Mouse (Mus musculus) heart, postnatal 4 days (tissue): ENCODE data around the gene Slc25a19. TPM values are rescaled to one million over a fixed set of nuclear protein-coding genes. Genes with fewer than 3 reads are reported as not detected.

ENCODE experiments used
- DNase-seq: peaks from one replicate; pipeline ENCODE4 v3.0.0; 2021
- total RNA-seq, 2 experiments: library from RNA; stranded (reverse); gene quantifications; 2 replicates each; pipeline ENCODE4 v1.2.3; 2021

Gene Slc25a19
- total RNA-seq, 2 experiments from 2014 or later, result 27.6 to 30.7 TPM

DNA sequence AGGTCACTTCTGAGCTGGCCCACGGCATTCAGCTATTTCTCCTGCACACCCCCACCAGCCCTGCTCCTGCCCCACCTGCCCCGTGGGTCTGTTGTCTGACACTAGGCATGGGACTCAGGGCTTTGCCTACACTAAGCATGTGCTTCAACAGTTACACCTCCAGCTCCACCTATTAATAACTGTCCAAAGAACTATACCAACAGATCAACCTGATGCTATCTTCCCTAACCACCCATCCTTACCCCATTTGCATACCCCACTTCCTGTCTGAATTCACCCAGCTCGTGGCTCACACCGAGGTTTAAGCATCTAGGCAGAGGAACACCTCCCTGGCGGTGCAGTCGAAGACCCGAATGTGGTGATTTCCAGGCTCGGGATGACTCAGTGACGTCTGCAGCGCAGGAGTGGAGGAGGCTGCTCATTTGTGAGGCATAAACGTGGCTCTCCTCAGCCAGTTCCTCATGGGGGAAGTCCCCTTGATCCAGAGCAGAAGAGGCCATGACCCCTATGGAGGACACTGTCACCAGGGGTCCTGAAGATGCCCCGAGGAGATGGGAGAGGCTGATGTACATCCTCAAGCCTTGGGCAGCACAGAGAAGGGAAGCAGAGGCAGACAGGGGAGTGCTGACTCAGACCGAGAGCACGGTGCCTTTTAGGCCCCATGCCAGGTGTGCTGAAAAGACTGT lies 13.0 kb upstream of the Slc25a19 start:
- no peak for DNase-seq

DNA sequence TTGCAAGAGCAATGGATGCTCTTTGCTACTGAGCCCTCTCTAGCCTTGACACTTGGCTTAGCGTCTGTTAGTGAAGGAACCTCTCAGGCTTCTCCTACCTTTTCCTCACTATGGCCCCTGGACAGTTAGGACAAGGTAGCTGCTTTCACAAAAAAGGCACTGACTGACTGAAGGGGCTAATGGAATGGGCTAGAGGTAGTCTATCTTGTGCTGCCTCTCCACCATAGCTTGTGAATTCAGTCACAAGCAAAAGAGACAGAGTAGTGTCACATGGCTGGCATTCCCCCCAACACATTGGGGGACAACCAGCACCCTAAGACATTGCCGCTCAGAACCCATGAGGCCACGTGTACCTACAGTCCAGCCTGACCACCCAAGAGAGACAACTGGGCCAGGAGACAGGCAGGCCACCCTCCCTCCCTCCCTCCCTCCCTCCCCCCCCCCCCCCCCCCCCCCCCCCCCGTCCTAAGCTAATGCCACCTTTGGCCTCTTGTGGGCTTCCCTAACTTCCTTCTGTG lies 12.3 kb upstream of the Slc25a19 start:
- DNase-seq, result no peak

DNA sequence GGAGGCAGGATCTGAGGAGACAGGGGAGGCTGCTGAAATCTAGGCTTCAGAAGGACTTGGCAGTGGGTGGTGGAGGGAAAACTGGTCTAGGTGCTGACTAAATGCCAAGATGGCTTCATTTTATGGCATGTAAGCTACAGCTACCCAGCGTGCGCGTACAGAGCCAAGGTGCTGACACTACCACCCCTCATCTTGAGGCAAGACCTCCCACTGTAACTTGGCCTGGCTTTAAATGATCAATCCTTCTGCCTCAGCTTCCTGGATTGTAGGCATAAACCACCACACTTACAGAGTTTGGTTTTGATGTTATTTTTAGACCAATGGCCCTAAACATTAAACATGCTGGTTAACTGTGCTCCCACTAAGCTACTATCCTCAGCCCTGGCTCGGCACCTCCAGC lies 11.4 kb upstream of the Slc25a19 start:
- DNase-seq, result no peak

DNA sequence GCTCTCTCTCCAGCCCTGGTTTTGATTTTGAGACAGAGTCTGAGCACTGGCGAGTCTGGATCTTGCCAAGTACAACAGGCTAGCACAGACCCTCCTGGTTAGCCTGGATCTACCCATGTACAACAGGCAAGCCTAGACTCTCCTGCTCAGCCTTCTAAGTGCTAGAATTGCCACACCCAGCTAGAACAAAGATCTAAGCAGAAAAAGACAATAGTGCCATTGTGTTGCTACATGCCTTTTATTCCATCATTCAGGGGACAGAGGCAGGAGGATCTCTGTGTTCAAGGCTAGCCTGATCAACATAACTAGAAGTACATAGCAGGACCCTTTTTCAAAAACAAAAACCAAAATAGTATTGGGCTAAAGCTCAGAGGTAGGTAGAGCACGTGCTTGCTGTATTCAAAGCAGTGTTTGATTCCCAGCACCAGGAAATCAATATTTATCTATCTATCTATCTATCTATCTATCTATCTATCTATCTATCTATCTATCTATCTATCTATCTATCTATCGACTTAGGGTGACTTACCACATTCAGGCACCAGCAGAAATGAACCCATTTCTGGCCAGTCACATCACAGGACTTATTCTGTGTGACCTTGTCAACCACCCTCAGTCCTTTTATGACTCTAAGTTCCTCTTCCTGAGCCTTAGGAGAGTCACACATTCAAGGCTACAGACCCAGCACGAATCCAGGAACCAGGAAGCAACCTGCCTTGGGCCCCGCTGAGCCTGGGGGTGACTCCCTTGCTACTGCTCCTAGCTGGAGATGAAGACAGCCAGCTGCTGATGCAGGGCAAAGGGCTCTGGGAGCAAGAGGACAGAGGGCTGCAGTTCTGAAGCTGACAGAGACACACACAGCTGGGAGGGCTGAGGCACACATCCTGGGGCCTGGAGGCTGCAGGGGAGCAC lies 10.7 kb upstream of the Slc25a19 start:
- DNase-seq, result no peak

DNA sequence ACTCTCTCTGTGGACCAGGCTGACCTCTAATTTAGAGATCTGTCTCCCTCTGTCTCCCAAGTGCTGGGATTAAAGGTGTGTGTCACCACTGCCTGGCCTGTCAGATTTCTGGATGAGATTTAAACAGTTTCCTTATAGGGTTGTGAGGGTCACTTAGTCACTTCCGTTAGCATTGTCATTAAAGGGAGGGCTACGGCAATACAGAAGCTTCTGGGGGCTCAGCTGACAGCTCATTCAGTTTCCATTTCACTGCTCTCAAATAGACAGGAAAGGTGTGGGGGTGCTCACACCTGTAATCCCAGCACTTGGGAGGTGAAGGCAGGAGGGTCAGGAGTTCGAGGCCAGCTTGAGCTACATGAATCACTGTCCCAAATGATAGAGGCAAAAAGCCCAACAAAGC lies 8.9 kb upstream of the Slc25a19 start:
- no peak for DNase-seq

DNA sequence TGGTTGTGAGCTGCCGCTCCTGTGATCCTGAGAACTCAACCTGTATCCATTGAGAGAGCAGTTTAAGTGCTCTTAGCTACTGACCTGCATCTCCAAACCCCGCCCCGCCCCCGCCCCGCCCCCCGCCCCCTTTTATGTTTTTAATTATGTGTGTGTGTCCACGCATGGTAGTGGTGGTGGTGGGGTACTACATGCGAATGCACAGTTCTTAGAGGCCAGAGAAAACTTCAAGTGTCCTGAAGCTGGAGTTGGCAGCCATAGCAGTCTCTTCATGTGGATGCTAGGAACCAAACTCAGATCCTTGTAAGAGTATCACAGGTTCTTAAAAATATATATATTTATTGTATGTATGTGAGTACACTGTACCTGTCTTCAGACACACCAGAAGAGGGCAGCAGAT lies 7.4 kb upstream of the Slc25a19 start:
- DNase-seq, result no peak

DNA sequence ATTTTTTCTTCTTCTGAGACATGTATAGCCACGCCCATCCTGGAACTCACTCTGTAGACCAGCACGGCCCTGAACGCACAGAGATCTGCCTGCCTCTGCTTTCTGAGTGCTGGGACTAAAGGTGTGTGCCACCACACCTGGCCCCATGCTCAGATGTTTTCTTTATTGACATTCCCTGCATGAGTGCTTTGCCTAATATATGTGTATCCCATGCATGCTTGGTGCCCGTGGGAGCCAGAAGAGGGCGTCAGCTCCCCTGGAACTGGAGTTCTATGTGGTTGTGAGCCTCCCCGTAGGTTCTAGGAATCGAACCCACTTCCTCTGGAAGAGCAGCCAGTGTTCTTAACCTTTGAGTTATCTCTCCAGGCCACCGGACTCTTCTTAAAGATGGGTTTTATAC lies 6.9 kb upstream of the Slc25a19 start:
- DNase-seq, result no peak

DNA sequence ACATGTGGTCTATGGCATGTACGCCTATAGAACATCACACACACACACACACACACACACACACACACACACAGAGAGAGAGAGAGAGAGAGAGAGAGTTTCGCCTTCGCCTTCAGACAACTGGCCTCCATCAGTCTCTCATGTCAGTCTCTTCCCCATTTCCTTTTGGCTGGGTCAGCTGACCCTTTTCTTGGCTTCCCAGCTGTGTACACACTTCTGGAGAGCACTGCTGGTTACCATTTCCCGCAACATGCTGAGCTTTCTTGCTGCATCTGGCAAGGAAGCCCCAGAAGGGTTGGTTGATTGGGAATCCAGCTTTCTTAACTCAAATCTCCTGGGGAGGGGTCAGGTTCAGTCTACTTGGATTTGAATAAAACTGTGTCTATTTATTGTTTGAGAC lies 6.0 kb upstream of the Slc25a19 start:
- DNase-seq, result no peak

DNA sequence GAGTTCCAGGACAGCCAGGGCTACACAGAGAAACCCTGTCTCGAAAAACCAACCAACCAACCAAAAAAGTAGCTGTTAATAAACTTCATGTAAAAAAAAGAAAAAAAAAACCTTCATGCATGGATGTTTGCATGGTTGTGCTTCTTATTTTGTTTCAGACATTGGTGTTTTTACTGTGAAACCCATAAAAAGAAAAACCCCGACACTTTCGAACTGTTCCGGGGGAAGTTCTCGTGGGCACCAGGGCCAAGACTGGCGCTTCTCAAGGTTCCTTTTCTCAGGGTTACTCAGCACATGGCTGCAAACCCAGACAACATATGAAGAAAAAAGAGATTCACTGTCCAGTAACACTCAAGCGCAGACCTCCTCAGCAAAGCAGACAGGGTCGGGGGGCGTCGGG lies 4.8 kb upstream of the Slc25a19 start:
- no peak for DNase-seq

DNA sequence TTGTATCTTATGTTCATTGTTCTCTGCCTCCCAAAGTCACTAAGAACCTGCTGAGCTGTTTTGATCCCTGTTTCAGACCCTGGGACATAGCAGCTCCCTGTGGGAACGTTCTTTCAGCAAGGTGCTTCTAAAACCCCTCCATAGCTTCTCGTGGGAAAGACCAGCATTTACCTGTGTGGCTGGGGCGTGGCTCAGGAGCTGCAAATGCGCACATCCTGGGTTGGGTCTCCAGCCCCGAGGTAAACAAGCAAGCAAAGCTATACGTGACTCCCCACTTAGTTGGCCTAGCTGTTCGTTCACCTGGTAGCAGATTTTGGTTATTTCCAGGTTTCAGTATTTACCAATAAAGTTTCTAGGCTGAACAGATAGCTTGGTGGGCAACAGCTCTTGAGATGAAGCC lies 4.2 kb upstream of the Slc25a19 start:
- DNase-seq, result no peak

DNA sequence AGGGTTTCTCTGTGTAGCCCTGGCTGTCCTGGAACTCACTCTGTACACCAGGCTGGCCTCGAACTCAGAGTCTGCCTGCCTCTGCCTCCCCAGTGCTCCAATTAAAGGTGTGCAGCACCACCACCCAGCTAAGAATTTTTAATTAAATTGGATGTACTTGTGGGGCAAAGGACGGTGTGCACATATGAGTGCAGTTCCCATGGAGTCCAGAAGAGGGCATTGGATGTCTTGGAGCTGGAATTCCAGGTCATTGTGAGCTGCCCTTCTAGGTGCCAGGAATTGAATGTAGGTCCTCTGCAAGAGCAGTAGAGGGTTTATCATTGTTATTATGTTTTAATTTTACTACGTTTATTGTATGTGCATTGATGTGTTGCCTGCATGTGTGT lies 3.4 kb upstream of the Slc25a19 start:
- peak; percentile 67 for DNase-seq

DNA sequence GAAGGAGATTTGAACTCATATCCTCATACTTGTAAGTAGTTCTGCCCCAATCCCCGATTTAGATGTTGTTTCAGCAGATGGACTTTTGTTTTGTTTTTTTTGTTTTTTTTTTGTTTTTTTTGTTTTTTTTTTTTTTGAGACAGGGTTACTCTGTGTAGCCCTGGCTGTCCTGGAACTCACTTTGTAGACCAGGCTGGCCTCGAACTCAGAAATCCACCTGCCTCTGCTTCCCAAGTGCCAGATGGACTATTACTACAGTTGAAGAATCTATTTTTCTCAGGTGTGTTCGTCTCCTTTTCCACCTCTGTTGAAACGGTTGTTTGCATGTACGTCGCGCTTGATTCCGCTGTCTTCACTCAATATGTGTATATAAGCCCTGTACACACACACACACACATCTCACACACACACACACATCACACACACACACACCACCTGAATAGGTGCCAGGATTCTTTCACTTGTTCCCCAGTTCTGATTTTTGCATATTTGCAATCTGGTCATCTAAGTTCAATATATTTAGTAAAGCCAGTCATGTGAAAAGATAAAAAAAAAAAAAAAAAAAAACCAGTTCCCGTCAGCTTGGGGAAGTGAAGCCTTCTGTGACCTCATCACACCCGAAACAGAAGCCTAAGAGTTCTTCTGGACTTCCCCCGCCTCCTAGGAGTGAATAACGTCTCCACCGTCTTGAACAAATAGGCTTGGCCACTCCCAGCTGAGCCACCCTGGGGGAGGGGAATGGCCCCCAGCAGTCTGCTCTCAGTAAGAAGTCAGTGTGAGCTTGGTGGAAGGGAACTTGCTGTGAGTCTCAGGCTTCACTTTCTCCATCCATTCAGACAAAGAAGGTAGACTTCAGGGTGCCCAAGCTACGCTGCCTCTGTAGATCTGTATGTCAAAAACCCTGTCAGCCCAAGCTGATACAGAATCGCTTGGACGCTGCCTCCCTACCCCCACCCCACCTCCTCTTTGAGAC lies 2.7 kb upstream of the Slc25a19 start:
- DNase-seq, result peak; percentile 27

DNA sequence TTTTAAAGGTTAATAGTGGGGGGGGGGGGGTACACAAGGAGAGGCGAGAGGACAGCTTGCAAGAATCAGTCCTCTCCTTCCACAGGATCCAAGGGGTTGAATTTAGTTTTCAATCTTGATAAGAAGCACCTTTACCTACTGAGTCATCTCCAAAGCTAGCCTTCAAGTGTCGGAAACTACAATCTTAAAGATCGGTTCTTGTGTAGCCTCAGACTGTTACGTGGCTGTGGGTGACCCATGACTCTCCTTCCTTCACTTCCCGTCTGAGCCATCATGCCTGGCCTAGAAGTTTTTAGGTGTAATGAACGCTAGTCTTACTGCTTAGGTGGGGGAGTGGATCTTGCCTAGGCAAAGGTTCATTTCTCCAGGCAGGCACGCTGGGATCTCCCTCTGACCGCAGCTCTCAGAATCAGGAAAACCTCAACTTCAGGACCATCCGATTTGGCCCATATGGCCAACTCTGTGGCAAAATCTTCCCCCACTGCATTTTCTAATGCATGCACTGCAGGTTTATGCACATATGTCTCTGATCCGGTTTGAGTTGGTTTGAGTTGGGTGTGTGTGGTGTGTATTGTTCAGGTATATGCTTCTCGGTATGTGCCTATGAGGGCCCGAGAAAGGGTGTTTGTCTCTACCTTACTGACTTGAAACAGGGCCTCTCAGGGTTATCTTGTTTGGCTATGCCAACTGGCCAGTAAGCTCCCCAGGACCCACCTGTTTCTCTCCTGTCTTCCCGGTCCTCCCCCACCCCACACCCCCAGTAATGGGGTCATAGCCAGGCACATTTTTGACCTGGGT lies 1.8 kb upstream of the Slc25a19 start:
- DNase-seq, result no peak

DNA sequence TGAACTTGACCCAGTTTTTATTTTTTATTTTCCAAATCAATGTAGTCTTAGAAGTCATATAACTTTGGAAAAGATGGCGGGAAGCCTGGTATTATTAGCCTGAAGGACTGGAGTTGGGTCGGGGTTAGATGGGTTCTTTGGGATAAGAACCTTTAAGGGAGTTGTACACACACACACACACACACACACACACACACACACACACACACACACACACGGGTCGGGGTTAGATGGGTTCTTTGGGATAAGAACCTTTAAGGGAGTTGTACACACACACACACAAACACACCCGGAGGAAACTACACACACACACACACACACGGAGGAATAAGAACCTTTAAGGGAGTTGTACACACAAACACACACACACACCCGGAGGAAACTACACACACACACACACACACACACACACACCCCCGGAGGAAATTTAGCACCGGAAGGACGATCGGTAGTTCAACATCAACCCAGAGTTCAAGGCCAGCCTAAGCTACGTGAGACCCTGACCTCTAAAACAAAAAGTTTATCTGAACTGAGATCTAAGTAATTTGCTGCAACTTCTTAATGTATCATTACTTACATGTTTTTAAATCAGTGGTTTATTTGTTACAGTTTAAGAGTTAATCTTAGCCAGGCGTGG lies 488 bp upstream of the Slc25a19 start:
- DNase-seq, result no peak

DNA sequence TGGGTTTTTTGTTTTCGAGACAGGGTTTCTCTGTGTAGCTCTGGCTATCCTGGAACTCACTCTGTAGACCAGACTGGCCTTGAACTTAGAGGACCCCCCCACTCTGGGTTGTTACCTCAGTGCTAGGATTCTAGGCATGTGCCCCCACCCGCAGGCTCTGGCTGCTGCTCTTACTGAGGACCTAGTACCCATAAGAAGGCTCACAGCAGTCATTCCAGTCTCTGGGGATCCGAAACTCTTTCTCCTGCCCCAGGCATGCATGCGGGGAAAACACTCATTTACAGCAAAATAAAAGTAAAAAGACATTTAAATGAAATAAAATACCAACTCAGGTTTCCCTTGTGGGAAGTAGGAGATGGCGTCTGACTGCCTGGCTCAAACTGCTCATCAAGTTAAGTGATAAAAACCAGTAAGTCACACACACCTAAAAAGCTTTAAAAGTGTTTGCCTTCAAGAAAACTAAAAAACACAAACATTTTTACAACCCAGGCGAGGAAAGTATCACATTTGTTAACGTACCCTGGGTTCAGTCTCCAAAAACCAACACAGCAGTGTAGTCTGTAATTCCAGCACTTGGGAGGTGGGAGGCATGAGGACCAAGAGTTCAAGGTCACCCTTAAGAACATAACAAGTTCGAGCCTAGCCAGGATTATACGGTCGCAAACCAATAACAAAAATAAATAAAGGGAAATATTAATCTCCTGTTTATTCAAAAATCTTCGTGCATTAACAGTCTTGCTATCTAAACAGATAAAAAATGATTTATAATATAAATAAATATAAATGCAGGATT lies 1.1 kb downstream of the Slc25a19 start:
- DNase-seq, result no peak

DNA sequence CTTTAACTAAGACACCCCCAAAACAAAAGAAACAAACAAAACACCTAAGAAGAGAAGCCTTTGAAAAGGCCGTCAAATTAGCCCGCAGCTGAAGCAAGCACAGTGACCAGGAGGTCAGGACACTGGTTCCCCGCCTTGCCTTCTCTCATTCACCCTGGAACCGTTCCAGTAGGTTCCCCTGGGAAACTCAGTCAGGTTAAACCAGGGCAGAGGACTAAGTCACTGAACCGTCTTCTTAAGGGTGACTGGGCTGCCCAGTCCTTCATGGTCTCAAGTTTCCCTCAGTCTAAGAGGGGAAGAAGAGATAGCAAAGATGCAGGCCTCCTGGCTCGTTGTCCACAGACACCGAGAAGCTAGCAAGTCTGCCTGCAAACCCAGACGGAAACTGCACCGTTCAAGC lies 2.2 kb downstream of the Slc25a19 start:
- peak; percentile 32 for DNase-seq

DNA sequence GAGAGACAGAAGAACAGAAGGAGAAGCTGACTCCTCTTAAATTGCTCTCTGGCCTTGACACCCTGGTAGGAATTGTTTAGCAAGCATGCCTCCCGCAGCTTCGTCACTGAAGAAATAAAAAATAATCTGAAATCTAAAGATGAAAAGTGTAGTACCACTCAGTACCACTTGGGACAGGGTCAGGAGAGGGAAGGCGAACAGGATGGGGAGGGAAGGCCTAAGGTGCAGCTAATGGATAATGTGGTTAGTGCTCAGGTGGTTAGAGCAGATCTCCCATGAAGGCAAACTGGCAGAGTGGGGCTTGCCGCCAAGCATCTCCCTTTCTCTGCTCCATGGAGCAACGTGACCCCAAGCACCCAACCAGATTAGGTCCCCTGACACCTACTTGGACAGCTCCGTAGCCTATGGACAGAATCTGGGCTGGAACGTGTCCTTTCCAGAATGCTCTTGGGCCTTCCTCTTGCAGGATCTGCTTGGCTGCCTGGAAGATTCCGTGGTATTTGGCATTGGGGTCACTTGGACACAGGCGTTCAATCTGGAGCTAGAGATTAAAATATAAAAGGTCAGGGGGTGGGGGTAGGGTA lies 4.5 kb downstream of the Slc25a19 start:
- no peak for DNase-seq

DNA sequence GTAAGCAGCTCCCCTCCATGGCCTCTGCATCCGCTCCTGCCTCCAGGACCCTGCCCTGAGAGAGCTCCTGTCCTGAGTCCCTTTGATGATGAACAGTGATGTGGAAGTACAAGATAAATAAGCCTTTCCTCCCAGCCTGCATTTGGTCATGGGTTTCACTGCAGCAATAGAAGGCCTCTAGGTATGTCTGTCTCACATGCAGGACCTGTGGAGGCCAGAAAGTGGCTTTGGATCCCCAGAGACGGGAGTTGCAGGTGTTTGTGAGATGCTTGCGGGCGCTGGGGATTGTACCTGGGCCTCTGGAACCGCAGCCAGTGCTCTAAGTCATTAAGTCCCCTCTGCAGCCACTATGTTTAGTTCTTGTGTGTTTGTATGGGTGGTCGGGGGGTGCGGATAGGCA lies 8.1 kb downstream of the Slc25a19 start:
- DNase-seq, result no peak

DNA sequence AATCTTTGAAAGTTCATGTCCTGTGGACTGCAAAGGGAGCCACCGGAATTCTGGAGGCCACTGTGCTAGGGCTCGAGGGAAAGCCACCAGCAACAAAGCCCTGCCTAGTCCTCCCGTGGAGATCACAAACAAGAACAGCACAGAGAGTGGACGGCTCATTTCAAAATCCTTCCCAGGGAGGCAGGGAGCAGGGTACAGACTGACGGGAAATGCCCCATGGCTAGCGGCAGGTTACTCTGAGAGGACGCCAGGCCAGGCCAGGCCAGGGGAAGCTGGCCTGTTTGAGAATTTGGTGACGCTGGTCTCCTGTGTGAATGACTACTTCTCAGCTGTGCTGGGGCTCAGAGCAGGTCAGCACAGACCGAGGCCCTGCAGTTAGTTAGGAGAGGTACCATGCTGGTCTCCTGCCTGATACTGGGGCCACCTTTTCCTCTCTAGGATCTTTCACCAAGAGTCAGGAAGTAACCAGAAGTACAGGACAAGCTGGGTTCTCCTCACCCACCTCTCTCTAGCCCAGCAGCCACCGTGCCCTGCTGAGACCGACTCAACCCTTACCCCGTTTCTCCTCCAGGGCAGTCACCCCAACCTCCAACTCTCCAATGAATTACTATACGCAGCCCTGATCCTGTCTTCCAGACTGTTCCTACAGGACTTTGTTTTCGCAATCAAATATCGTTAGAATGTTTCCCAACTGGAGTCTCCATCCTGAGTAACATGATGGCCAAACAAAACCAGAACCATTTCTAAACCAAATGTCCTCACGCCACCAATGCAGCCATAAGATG lies 9.2 kb downstream of the Slc25a19 start:
- DNase-seq, result no peak
